Mouse (Mus musculus) hindbrain, embryonic 13.5 days (tissue): Measurements from ENCODE around the gene Max. TPM values are rescaled to one million over a fixed set of nuclear protein-coding genes. Genes with fewer than 3 reads are reported as not detected.
A peak's percentile ranks its signal among the peaks of the same experiment; 100 is the strongest.

Experiments
- ATAC-seq: fragments of 200-750 bp; cut with Nextera tagmentation; 2 replicates; pipeline ENCODE4 v1.8.0; 2017; ENCODE audit warnings: moderate TSS enrichment; ENCODE audit not compliant: low FRiP score
- H3K27ac ChIP-seq: fragments of 300-500 bp; sonication (generic); 2 replicates; pipeline ENCODE4 v1.5.1; 2015; ENCODE audit warnings: inconsistent platforms, mild to moderate bottlenecking, moderate library complexity
- H3K27me3 ChIP-seq: fragments of 300-500 bp; sonication (generic); 2 replicates; pipeline ENCODE4 v1.6.1; 2015; ENCODE audit warnings: mild to moderate bottlenecking, inconsistent platforms
- H3K36me3 ChIP-seq: fragments of 300-500 bp; sonication (generic); 2 replicates; pipeline ENCODE4 v1.6.1; 2015; ENCODE audit warnings: mild to moderate bottlenecking, inconsistent platforms
- H3K4me1 ChIP-seq: fragments of 300-500 bp; sonication (generic); replicated peaks from 2 replicates; pipeline ENCODE4 v1.6.1; 2015; ENCODE audit warnings: inconsistent platforms
- H3K4me2 ChIP-seq: fragments of 300-500 bp; sonication (generic); 2 replicates; pipeline ENCODE4 v1.6.1; 2015; ENCODE audit warnings: inconsistent platforms, mild to moderate bottlenecking, moderate library complexity
- H3K4me3 ChIP-seq: fragments of 300-500 bp; sonication (generic); 2 replicates; pipeline ENCODE4 v1.5.1; 2015; ENCODE audit warnings: mild to moderate bottlenecking, inconsistent platforms
- H3K9ac ChIP-seq: fragments of 300-500 bp; sonication (generic); 2 replicates; pipeline ENCODE4 v1.6.1; 2015; ENCODE audit warnings: mild to moderate bottlenecking, inconsistent platforms
- H3K9me3 ChIP-seq: fragments of 300-500 bp; sonication (generic); 2 replicates; pipeline ENCODE4 v1.6.1; 2016; ENCODE audit warnings: inconsistent platforms
- WGBS: fragments of 180-500 bp; shearing (Covaris S2); methylation state at CpG from one replicate; pipeline ENCODE4 v1.1.7; 2015; 5-methylcytosine and 5-hydroxymethylcytosine counted together
- polyA plus RNA-seq: library from polyadenylated mRNA; unstranded; fragments of >200 nt; fragmentation: Nextera tagmentation; extraction: Ambion mirVana; gene quantifications from 2 replicates; pipeline ENCODE4 v1.2.1, GENCODE M21; 2015

Max gene
- polyA plus RNA-seq, 1 experiment from 2014 or later: 16.8 TPM

DNA sequence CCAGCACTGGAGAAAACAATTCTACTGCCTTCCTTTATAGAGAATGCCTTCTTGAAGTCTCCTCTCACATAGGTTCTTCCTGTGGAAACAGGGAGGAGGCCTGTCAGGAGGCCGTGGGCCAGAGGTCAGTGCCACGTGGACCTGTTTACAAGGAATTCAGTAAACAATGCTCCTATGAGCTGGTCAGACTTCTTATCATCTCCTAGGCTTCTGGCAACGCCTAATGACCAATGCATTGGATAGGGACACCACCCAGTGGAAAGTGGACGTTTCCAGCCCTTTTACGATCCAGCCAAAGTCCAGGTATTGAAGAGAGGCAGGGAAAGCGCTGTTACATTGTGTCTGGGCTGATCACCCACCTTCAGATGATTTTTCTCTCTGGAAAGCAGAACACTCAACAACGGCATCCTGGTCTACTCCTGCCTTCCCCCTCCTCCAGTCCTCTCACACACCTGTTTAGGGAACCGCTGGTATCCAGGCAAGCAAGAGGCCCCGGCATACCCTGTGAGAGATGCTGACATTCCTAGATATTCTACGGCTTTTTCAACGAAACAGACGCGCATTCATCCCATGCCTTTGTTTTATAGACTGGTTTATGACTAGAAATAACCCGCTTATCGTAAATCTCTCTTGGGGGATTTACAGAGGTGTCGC is 20.9 kb upstream of the Max start:
- Histone ChIP-seq H3K4me3 (no peak overlapping the region), H3K36me3 (no peaks in the 10 kb centered on the region), H3K4me2 (no peak overlapping the region), H3K9ac (no peak overlapping the region), H3K27ac (no peak overlapping the region), H3K27me3 (no peaks in the 10 kb centered on the region), H3K4me1 (no peaks in the 10 kb centered on the region), H3K9me3 (no peaks in the 10 kb centered on the region)
- ATAC-seq: no peak
- 86% methylated on average over 16 of the region's 16 CpGs for WGBS

DNA sequence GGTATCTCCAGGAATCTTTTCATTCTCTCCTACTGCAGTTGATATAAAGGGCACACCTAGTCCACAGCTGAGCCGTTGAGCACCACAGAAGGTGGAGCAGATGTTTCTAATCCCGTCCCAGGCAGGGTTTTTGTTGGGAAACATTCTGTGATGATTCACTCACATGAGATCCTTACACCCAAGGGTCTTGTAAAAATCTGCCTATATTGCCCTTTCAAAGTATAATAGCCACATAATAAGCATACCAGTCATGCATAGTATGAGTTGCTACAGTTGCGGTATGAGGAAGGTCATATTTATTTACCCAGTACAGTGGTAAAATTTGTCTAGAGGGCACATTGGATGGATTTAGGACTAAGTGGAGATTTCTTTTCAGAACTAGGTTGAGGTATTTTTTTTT is 17.5 kb upstream of the Max start:
- H3K36me3 ChIP-seq: no peaks in the 10 kb centered on the region
- no peak overlapping the region for H3K4me3 ChIP-seq
- no peaks in the 10 kb centered on the region for H3K9me3 ChIP-seq
- no peak overlapping the region for H3K9ac ChIP-seq
- no peak overlapping the region for H3K27ac ChIP-seq
- 76% methylated on average over 3 of the region's 3 CpGs for WGBS
- no peak overlapping the region for H3K4me2 ChIP-seq
- H3K4me1 ChIP-seq: no peaks in the 10 kb centered on the region
- H3K27me3 ChIP-seq: no peaks in the 10 kb centered on the region
- ATAC-seq: no peak

DNA sequence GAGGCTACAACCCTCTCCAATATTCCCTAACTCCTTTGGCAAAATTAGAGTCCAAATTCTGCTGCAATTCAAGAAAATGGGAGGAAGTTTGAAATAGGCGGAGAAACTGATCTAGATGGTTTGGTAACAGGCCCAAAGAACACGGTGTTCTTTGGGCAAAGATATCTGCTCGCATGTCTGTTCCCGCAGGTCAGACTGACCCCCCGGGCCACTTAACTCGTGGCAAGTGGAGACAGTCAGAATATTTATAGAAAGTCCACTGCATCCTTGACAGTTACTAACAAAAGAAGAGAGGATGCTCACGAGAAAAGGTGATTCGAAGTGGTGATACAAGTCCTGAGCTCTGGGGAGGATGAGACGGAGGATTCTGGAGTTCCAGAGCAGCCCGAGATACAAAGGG is 10.7 kb upstream of the Max start:
- Histone ChIP-seq H3K36me3 (no peaks in the 10 kb centered on the region), H3K9ac (no peak overlapping the region), H3K4me1 (no peaks in the 10 kb centered on the region), H3K4me3 (no peak overlapping the region), H3K9me3 (no peaks in the 10 kb centered on the region), H3K27me3 (no peaks in the 10 kb centered on the region), H3K27ac (no peak overlapping the region), H3K4me2 (no peak overlapping the region)
- ATAC-seq: no peak
- WGBS: 87% methylated on average over 10 of the region's 10 CpGs

DNA sequence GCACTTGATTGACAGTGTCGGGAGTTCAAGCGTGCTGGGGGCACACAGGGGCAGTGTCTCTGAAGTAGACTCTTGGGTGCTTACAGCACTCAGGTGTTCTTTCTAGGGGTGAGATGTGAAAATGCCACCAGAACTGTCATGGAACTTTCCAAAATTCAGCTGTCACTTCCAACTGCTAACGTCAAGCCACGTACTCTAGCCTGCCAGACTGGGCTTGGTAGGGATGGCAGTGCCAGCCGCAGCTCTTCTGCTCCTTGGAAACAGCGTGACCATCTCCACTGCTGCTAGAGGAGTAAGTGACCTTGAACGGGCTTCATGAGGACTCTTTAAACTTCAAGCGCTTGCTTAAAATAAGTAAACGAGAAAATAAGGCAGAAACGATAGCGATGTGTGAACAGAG is 10.2 kb upstream of the Max start:
- H3K4me1 ChIP-seq: no peaks in the 10 kb centered on the region
- H3K4me2 ChIP-seq: no peak overlapping the region
- 93% methylated on average over 11 of the region's 11 CpGs for WGBS
- H3K9me3 ChIP-seq: no peaks in the 10 kb centered on the region
- no peak overlapping the region for H3K4me3 ChIP-seq
- no peak for ATAC-seq
- no peaks in the 10 kb centered on the region for H3K27me3 ChIP-seq
- no peaks in the 10 kb centered on the region for H3K36me3 ChIP-seq
- no peak overlapping the region for H3K27ac ChIP-seq
- H3K9ac ChIP-seq: no peak overlapping the region

DNA sequence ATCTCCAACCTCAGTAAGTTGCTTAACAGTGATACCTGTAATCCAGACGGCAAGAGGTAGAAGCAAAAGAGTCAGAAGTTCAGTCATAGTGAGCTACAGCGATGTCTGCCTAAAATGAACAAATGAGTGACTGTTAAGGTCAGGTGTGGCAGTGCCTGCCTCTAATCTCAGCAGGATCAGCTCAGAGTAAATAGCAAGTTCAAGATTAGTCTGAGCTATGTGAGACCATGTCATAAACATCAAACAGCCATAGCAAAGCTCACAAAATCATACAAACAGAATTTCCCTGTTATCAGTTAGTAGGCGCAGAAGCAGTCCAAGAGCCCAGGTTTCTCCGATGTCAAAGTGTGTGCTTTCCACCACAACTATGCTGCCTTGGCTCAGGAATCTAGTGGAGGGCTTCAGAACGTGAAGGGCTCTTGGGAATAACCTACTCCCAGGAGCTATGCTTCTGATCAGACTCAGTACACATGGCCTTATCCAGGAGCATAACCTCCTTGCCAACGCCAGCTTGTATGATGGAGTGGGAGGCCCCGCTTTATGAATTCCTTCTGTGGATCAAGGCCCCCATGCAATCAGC is 9.7 kb upstream of the Max start:
- Histone ChIP-seq H3K4me2 (no peak overlapping the region), H3K4me3 (no peak overlapping the region), H3K9me3 (no peaks in the 10 kb centered on the region), H3K36me3 (no peaks in the 10 kb centered on the region), H3K27me3 (no peaks in the 10 kb centered on the region), H3K9ac (no peak overlapping the region), H3K27ac (no peak overlapping the region), H3K4me1 (no peaks in the 10 kb centered on the region)
- WGBS: 90% methylated on average over 7 of the region's 7 CpGs
- no peak for ATAC-seq

DNA sequence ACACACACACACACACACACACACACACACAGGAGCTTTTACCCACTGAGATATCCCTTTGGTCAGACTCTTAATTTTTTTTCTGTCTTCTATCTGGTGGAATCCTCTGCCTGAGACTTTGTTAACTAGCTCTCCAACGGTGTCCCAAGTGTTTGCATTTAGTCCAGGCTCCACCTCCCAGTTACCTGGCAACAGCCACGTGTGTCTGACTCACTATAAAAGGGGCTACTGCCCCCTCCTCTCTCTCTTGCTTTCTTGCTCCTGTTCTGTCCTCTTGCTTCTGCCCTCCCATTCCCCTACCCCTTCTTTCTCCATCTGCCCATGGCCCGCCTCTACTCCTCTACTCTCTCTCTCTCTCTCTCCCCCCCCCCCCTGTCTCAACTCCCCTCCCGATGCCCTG is 3.9 kb upstream of the Max start:
- Histone ChIP-seq H3K4me2 (0 out of 2 replicates have a peak overlapping the region, but pooled peaks have one; percentile 4), H3K4me3 (no peak overlapping the region), H3K27ac (no peak overlapping the region), H3K9me3 (no peaks in the 10 kb centered on the region), H3K9ac (no peak overlapping the region), H3K4me1 (peaks cover 13% of the 10 kb centered on the region), H3K36me3 (no peaks in the 10 kb centered on the region), H3K27me3 (0 out of 2 replicates have a peak, but pooled peaks cover 6% of the 10 kb centered on the region)
- ATAC-seq: no peak
- 11% methylated on average over 4 of the region's 4 CpGs for WGBS

DNA sequence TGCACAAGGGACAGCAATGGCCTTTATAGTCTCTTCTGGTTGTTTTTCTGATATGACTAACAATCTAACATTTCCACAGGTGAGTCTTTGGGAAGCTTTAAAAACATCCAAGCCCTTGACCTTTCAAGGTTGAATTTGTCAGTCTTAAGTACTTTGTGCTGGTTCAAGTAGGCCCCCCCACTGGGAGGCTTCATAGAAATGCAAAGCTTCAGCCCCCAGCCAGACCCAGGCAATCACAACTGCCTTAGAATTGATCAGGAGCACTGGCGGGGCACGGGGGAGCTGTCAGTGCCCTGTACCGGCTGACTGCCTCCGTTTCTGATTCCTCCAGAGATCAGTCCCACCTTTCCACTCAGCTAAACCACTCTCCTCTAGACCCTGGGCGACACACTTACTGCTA is 3.1 kb upstream of the Max start:
- ATAC-seq: no peak
- H3K4me1 ChIP-seq: peaks cover 21% of the 10 kb centered on the region
- 14% methylated on average over 5 of the region's 5 CpGs for WGBS

DNA sequence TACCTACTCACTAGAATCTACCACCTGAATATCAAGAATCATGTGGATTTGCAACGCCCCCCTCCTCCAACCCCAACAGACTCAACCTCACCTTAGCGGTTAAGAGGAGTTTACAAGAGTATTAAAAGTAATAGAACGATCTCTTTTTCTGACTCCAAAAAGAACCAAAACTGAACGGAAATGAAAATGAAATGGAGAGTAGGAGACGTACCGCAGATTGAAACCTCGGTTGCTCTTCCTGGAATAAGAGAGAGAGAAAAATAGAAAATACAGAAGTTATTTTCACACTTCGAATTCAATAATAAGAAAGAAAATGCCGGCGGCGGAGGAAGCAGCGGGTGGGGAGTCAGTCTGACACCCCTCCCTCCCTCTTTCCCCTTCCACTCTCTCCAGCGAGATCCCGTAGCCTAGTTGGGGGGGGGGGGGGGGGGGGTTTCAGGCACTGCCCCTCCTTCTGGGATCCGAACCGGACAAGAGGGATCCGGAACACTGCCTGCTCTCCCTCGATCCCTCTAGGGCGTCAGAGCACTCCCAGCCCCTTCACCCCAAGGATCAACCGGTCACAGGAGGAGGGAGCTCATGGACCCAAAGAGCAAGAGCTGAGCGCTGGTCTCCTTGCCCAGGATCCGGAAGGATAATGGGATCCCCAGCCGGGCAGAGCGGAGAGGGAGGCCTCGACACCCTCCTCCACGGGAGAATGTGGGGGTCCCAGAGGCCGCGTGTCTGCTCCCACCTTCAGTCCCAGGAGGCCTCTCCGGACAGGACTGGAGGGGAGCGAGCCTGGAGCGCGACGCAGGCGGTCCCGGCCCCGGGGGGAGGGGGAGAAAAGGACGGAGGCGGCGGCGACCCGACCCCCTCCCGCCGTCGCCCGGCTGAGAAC is 709 bp downstream of the Max start:
- Histone ChIP-seq H3K4me2 (peak overlapping the region; percentile 90), H3K36me3 (peaks cover 25% of the 10 kb centered on the region), H3K27ac (peak overlapping the region; percentile 84), H3K4me1 (peaks cover 23% of the 10 kb centered on the region), H3K9ac (peak overlapping the region; percentile 94), H3K27me3 (0 out of 2 replicates have a peak, but pooled peaks cover 6% of the 10 kb centered on the region), H3K4me3 (peak overlapping the region; percentile 98), H3K9me3 (no peaks in the 10 kb centered on the region)
- WGBS: 7% methylated on average over 39 of the region's 45 CpGs
- ATAC-seq: peak; percentile 49

More for the DNA sequence above, 3.1 kb upstream of the Max start:
- Histone ChIP-seq H3K9me3 (no peaks in the 10 kb centered on the region), H3K27ac (no peak overlapping the region), H3K27me3 (0 out of 2 replicates have a peak, but pooled peaks cover 6% of the 10 kb centered on the region), H3K4me2 (no peak overlapping the region), H3K4me3 (no peak overlapping the region), H3K9ac (no peak overlapping the region), H3K36me3 (no peaks in the 10 kb centered on the region)

DNA sequence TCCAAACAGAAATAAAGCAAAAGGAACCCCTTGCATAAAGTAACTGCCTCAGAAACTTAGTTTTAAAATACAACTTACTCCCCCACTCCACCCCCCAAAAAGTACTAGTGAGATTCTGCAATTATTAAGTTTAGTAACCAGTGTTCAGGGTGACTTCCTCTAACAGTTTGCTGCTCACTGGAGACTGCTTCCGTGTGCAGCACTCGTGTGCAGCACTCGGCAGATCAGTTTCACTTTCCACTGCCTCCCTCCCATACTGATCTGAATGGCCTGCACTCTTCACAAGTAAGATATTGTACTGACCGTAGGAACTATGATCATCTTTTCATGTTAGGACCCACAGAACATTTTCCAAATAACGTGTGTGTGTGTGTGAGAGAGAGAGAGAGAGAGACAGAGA is 4.3 kb downstream of the Max start:
- Histone ChIP-seq H3K36me3 (peaks cover 52% of the 10 kb centered on the region), H3K27ac (no peak overlapping the region), H3K9me3 (no peaks in the 10 kb centered on the region), H3K27me3 (no peaks in the 10 kb centered on the region), H3K9ac (no peak overlapping the region), H3K4me2 (no peak overlapping the region), H3K4me1 (peaks cover 18% of the 10 kb centered on the region), H3K4me3 (no peak overlapping the region)
- 86% methylated on average over 5 of the region's 5 CpGs for WGBS
- no peak for ATAC-seq

DNA sequence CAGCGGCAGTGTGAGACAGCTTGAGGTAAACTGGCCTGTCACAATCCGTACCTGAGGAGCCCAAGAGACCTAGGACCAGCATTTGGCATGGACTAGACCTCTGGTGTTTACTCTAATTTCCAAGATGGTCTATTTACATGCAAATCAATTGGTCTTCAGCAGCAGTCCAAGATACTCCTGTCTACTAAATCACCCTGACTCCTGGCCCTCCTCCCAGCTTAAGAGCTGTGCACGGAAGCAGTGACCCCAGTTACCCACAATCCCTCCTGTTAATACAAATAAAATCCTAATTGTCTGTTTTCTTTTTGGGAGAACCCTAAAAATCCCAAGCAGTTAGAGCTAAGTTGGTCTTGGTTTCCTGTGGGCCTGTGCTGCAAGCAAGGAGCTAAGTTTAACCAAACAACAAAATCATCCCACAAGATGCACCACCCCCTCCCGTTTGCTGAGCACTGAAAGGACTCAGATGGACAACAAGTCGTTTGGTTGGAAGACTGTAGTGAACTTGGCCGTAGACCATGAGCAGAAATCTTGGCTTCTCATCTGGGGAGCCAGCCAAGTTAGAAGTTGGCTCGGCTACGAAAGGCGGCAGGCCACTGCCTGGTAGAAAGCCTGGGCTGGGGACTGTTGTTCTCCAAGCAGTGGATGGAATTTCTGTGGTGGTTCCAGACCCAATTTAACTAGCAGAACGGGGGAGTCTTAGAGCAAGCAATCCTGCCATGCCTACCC is 7.1 kb downstream of the Max start:
- H3K9me3 ChIP-seq: no peaks in the 10 kb centered on the region
- WGBS: 78% methylated on average over 10 of the region's 10 CpGs
- ATAC-seq: peak; percentile 59; the same call in 1 of the 2 replicates
- no peak overlapping the region for H3K4me3 ChIP-seq
- no peaks in the 10 kb centered on the region for H3K27me3 ChIP-seq
- H3K9ac ChIP-seq: no peak overlapping the region
- no peak overlapping the region for H3K27ac ChIP-seq
- H3K4me2 ChIP-seq: no peak overlapping the region
- peaks cover 80% of the 10 kb centered on the region for H3K36me3 ChIP-seq
- peaks cover 3% of the 10 kb centered on the region for H3K4me1 ChIP-seq

DNA sequence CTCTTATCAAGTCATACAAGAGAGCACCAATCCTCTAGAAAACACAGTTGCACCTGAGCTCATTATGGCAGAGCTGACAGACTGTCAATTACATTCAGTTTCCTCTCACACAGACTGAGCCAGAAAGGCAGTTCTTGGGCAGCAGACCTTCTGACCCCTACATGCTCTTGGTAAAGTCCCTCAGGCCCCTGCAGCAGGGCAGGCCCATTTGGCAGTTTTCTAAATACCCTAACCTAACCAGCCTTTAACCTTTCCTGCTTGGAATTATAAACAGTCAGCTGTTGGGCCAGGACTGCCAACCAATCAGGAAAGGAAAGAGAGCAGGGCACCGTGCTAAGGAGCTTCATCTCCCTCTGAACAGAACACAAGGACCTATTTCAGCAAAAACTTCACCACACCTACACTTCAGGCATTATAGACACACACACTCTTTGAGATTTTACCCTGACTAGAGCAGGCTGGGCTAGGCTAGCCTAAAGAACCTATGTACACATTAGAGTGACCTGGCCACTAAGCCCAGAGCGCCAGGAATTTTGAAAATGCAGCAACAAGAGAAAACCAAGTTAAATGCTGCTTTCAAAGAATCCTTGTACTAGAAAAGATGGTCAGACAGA is 8.1 kb downstream of the Max start:
- no peak for ATAC-seq
- peaks cover 81% of the 10 kb centered on the region for H3K36me3 ChIP-seq
- no peaks in the 10 kb centered on the region for H3K9me3 ChIP-seq
- no peak overlapping the region; the same call in 1 of the 2 replicates for H3K9ac ChIP-seq
- H3K27me3 ChIP-seq: no peaks in the 10 kb centered on the region
- H3K4me1 ChIP-seq: peaks cover 3% of the 10 kb centered on the region; the same call in 1 of the 2 replicates
- H3K4me3 ChIP-seq: no peak overlapping the region
- no peak overlapping the region for H3K27ac ChIP-seq
- WGBS: 91% methylated on average over 2 of the region's 2 CpGs
- no peak overlapping the region for H3K4me2 ChIP-seq
